Mouse (Mus musculus): ENCODE data around the gene Alpk3. TPM values are rescaled to one million over a fixed set of nuclear protein-coding genes. Genes with fewer than 3 reads are reported as not detected.

Gene Alpk3
- total RNA-seq, 2 experiments from 2014 or later: 201 to 258 TPM

Other genes starting within 250 kb of the Alpk3 start
- gene Iqgap1, start 231.6 kb upstream of the Alpk3 start, total RNA-seq (2021): 10 to 100 TPM; 15.7 to 17.2 TPM
- 1 to 10 TPM; 1.3 TPM for gene Zscan2, start 196.7 kb upstream of the Alpk3 start, total RNA-seq (2021)
- 1 to 10 TPM; 2.9 to 4.3 TPM for gene Wdr73, start 156.3 kb upstream of the Alpk3 start, total RNA-seq (2021)
- 1 to 10 TPM; 5.2 to 5.4 TPM for gene Nmb, start 152.5 kb upstream of the Alpk3 start, total RNA-seq (2021)
- gene Sec11a, start 109.8 kb upstream of the Alpk3 start, total RNA-seq (2021): 10 to 100 TPM; 24.5 to 25.2 TPM
- gene Zfp592, start 63.9 kb upstream of the Alpk3 start, total RNA-seq (2021): 10 to 100 TPM; 10.3 to 11.4 TPM
- under 1 TPM; 0.20 to 0.36 TPM for gene Slc28a1, start 57.2 kb downstream of the Alpk3 start, total RNA-seq (2021)
- gene Pde8a, start 156.0 kb downstream of the Alpk3 start, total RNA-seq (2021): 1 to 10 TPM; 4.7 to 7.0 TPM

Measured in gastrocnemius, postnatal 36 days (tissue).